Mouse (Mus musculus) neural tube, embryonic 11.5 days (tissue): ENCODE measurements around the gene Arap1. TPM values are rescaled to one million over a fixed set of nuclear protein-coding genes. Genes with fewer than 3 reads are reported as not detected.

Experiments used
- ATAC-seq: fragments of 200-750 bp; cut with Nextera tagmentation; 2 replicates; pipeline ENCODE4 v1.8.0; 2017; ENCODE audit warnings: moderate number of reproducible peaks, mild to moderate bottlenecking, moderate TSS enrichment, moderate library complexity; ENCODE audit not compliant: insufficient read depth, low FRiP score, low TSS enrichment
- DNase-seq: peaks from one replicate; pipeline ENCODE4 v3.0.0-alpha.2; 2015; ENCODE audit warnings: low spot score
- H3K27ac ChIP-seq: fragments of 300-500 bp; sonication (generic); 2 replicates; pipeline ENCODE4 v1.5.1; 2014; ENCODE audit warnings: low read depth, mild to moderate bottlenecking, low read length
- H3K27me3 ChIP-seq: fragments of 300-500 bp; sonication (generic); 2 replicates; pipeline ENCODE4 v1.6.1; 2014; ENCODE audit warnings: mild to moderate bottlenecking, low read length, mixed read lengths; ENCODE audit not compliant: control insufficient read depth, insufficient read depth
- H3K36me3 ChIP-seq: fragments of 300-500 bp; sonication (generic); 2 replicates; pipeline ENCODE4 v1.6.1; 2014; ENCODE audit warnings: mild to moderate bottlenecking, low read length, moderate library complexity, mixed read lengths; ENCODE audit not compliant: control insufficient read depth, insufficient read depth
- H3K4me1 ChIP-seq: fragments of 300-500 bp; sonication (generic); 2 replicates; pipeline ENCODE4 v1.6.1; 2014; ENCODE audit warnings: low read length, mixed read lengths; ENCODE audit not compliant: control insufficient read depth, insufficient read depth
- H3K4me2 ChIP-seq: fragments of 300-500 bp; sonication (generic); 2 replicates; pipeline ENCODE4 v1.6.1; 2014; ENCODE audit warnings: low read depth, mild to moderate bottlenecking, moderate library complexity
- H3K4me3 ChIP-seq: fragments of 300-500 bp; sonication (generic); 2 replicates; pipeline ENCODE4 v1.5.1; 2014; ENCODE audit warnings: low read depth, low read length
- H3K9ac ChIP-seq: fragments of 300-500 bp; sonication (generic); 2 replicates; pipeline ENCODE4 v1.6.1; 2014; ENCODE audit warnings: mild to moderate bottlenecking, low read length
- H3K9me3 ChIP-seq: fragments of 300-500 bp; sonication (generic); 2 replicates; pipeline ENCODE4 v1.6.1; 2016; ENCODE audit warnings: low read length; ENCODE audit not compliant: control insufficient read depth
- WGBS: fragments of 180-500 bp; shearing (Covaris S2); extraction: QIAGEN DNeasy Blood & Tissue Kit; methylation state at CpG from one replicate; pipeline ENCODE4 v1.1.7; 2014; 5-methylcytosine and 5-hydroxymethylcytosine counted together
- polyA plus RNA-seq: library from polyadenylated mRNA; unstranded; fragments of >200 nt; fragmentation: Nextera tagmentation; extraction: Ambion mirVana; gene quantifications from 2 replicates; pipeline ENCODE4 v1.2.1, GENCODE M21; 2014

The Arap1 gene
- polyA plus RNA-seq, 1 experiment from 2014 or later, result 11.2 TPM

GRCm38 (mm10) chr7:101321218-101321827 lies 26.5 kb upstream of the Arap1 start:
- Histone ChIP-seq H3K27ac (no peak overlapping the region), H3K4me2 (peak overlapping the region; percentile 98), H3K27me3 (peaks cover 12% of the 10 kb centered on the region; the same call in 1 of the 2 replicates), H3K4me1 (peaks cover 4% of the 10 kb centered on the region; the same call in 1 of the 2 replicates), H3K9ac (peak overlapping the region; percentile 68), H3K4me3 (peak overlapping the region; percentile 83), H3K9me3 (no peaks in the 10 kb centered on the region), H3K36me3 (no peaks in the 10 kb centered on the region)
- ATAC-seq (peak; percentile 73), DNase-seq (peak; percentile 59)
- WGBS, result under 1% methylated on average over 43 of the region's 61 CpGs

DNA sequence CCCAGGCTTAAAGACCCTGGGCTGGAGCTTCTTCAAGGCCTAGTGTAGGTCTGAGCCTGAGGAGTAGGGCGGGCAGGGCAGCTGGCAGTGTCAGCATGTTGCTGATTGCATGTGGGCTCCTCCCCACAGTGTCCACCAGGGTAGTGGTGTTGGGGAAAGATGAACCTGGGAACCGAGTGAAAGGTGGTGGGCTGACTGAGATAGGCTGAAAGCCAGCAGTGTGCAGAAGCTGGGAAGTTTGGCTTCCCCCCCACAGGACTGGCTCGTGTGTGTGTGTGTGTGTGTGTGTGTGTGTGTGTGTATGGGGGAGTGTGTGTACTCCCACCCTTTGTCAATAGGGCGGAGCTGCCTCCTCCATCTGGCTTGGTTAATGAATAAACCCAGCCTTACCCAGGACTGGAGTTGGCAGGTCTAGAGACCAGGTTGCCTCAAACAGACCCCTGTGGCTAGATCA lies 24.7 kb upstream of the Arap1 start:
- Histone ChIP-seq H3K36me3 (no peaks in the 10 kb centered on the region), H3K27ac (no peak overlapping the region), H3K27me3 (peaks cover 12% of the 10 kb centered on the region; the same call in 1 of the 2 replicates), H3K9ac (no peak overlapping the region), H3K9me3 (no peaks in the 10 kb centered on the region), H3K4me2 (no peak overlapping the region), H3K4me3 (no peak overlapping the region), H3K4me1 (peaks cover 4% of the 10 kb centered on the region; the same call in 1 of the 2 replicates)
- no peak for DNase-seq
- 60% methylated on average over 3 of the region's 4 CpGs for WGBS
- no peak for ATAC-seq

DNA sequence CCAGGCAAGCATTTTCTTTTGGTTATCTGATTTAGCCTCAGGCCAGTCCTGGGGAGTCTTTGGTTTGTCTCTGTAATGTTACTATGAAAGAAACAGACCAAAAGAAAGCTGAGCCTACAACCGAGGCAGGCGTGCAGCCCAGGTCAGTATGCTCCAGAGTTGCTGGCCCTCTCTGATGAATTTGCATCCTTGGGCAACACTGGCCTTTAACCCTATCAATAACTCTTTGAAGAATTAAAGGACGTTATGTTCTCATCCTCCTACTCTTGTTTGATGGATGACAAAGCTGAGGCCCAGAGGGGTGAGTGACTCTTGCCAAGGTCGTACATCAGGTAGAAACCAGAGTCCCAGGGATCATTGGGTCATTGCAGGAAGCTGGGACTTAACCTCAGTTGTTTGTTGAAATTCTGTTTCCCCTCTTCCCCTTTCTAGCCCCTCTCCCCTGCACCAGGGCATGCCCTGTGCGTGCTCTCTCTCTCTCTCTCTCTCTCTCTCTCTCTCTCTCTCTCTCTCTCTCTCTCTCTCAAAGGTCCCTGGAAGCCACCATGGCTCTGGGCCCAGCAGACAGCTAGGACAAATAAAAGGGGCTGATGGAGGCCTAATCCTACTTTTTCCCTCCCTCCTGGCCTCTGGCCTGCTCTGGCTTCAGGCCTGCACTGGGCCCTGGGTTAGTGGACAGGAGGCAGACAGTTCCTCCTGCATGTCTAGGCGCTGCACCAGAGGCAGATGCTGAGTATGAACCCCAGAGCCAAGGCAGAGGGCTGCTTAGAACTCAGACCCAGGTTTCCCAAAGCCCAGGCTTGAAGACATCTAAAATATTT lies 23.5 kb upstream of the Arap1 start:
- peaks cover 12% of the 10 kb centered on the region; the same call in 1 of the 2 replicates for H3K27me3 ChIP-seq
- no peak overlapping the region for H3K4me2 ChIP-seq
- no peak overlapping the region for H3K27ac ChIP-seq
- no peak overlapping the region for H3K4me3 ChIP-seq
- WGBS, result 66% methylated on average over 6 of the region's 6 CpGs
- DNase-seq (no peak), ATAC-seq (no peak)
- H3K36me3 ChIP-seq, result no peaks in the 10 kb centered on the region
- no peaks in the 10 kb centered on the region for H3K9me3 ChIP-seq
- H3K9ac ChIP-seq, result no peak overlapping the region
- H3K4me1 ChIP-seq, result peaks cover 4% of the 10 kb centered on the region; the same call in 1 of the 2 replicates

DNA sequence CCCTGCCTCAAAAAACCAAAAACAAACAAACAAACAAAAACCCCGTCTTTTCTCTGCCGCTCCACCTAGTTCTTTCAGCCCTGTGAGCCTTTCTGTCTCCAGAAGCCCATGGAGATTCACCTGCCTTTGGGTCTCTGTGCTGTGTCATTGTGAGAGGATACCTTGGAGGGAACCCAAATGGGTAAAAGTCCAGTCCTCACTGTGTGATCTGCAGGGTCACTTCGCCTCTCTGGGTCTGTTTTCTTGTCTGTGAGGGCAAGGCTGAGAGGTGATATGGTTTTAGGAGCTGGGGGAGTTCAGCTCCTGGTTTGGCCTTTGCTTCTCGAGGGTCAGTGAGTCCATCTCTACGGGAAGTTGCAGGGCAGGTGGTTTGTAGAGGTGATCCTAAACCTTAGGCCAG lies 21.9 kb upstream of the Arap1 start:
- Histone ChIP-seq H3K27me3 (peaks cover 7% of the 10 kb centered on the region; the same call in 1 of the 2 replicates), H3K27ac (no peak overlapping the region), H3K4me3 (no peak overlapping the region), H3K9ac (no peak overlapping the region), H3K36me3 (no peaks in the 10 kb centered on the region), H3K4me2 (no peak overlapping the region), H3K9me3 (no peaks in the 10 kb centered on the region), H3K4me1 (no peaks in the 10 kb centered on the region; the same call in 1 of the 2 replicates)
- ATAC-seq (no peak), DNase-seq (no peak)
- 82% methylated on average over 5 of the region's 5 CpGs for WGBS

DNA sequence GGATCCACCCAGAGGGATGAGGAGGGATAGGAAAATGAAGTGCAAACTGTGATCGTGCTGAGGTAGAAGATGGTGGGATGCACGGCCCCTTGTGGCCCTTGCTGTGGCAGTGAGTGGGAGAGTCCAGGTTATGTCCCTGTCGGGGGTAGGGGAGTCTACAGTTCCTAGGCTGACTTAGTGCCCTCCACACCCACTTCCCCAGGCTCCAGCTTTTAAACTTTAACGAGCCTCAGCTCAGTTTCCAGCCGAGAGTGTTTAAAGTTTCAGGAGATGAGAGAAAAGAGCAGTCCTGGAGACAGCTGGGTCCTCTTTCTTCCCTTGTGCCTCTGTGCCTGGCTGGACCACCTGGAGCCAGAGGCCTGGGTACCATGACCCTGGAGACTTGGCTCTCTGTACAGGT lies 20.6 kb upstream of the Arap1 start:
- DNase-seq (no peak), ATAC-seq (no peak)
- Histone ChIP-seq H3K27me3 (0 out of 2 replicates have a peak, but pooled peaks cover 2% of the 10 kb centered on the region), H3K36me3 (no peaks in the 10 kb centered on the region), H3K4me3 (no peak overlapping the region), H3K4me1 (no peaks in the 10 kb centered on the region), H3K9me3 (no peaks in the 10 kb centered on the region), H3K9ac (no peak overlapping the region), H3K4me2 (no peak overlapping the region), H3K27ac (no peak overlapping the region)
- WGBS, result 62% methylated on average over 5 of the region's 5 CpGs

- no peak overlapping the region for H3K4me3 ChIP-seq
- no peaks in the 10 kb centered on the region for H3K9me3 ChIP-seq
- no peak overlapping the region for H3K9ac ChIP-seq
- H3K36me3 ChIP-seq, result no peaks in the 10 kb centered on the region
- DNase-seq (no peak), ATAC-seq (no peak)
- no peak overlapping the region for H3K4me2 ChIP-seq
- no peaks in the 10 kb centered on the region for H3K4me1 ChIP-seq
- WGBS, result 89% methylated on average over 2 of the region's 2 CpGs
- H3K27me3 ChIP-seq, result no peaks in the 10 kb centered on the region
- H3K27ac ChIP-seq, result no peak overlapping the region
Observed at GRCm38 (mm10) chr7:101327786-101328185, 20.1 kb upstream of the Arap1 start.

- H3K4me2 ChIP-seq, result no peak overlapping the region
- no peak overlapping the region for H3K9ac ChIP-seq
- no peaks in the 10 kb centered on the region for H3K4me1 ChIP-seq
- H3K27me3 ChIP-seq, result no peaks in the 10 kb centered on the region
- WGBS, result 76% methylated on average over 4 of the region's 4 CpGs
- H3K36me3 ChIP-seq, result no peaks in the 10 kb centered on the region
- DNase-seq (no peak), ATAC-seq (no peak)
- no peaks in the 10 kb centered on the region for H3K9me3 ChIP-seq
- no peak overlapping the region for H3K4me3 ChIP-seq
- H3K27ac ChIP-seq, result no peak overlapping the region
Observed at GRCm38 (mm10) chr7:101328621-101329158, 19.2 kb upstream of the Arap1 start.

DNA sequence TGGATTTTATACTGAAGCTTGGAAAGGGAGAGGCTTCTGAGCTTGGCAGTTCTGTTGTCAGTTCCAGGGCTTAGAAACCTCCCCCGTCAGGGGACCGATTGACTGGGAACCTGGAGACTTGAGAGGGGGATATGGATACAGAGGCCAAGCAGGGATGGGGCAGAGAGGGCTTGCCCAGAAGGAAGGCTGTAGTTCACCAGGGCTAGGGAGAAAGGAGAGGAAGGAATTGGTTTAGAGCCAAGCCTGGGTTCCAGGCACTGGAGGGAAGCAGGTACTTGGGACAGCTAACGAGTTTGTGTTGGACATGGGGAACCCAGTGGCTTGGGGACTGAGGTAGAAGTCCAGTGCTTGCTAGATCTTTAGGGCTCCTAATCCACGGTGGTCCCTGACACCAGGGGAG lies 18.3 kb upstream of the Arap1 start:
- H3K27me3 ChIP-seq, result no peaks in the 10 kb centered on the region
- no peak overlapping the region for H3K4me3 ChIP-seq
- H3K9me3 ChIP-seq, result no peaks in the 10 kb centered on the region
- H3K4me1 ChIP-seq, result no peaks in the 10 kb centered on the region
- H3K27ac ChIP-seq, result no peak overlapping the region
- 86% methylated on average over 4 of the region's 4 CpGs for WGBS
- H3K36me3 ChIP-seq, result no peaks in the 10 kb centered on the region
- no peak overlapping the region for H3K4me2 ChIP-seq
- no peak overlapping the region for H3K9ac ChIP-seq
- DNase-seq (no peak), ATAC-seq (no peak)
